Mouse (Mus musculus): ENCODE data around the gene Rpe65.

Rpe65 gene

DNA sequence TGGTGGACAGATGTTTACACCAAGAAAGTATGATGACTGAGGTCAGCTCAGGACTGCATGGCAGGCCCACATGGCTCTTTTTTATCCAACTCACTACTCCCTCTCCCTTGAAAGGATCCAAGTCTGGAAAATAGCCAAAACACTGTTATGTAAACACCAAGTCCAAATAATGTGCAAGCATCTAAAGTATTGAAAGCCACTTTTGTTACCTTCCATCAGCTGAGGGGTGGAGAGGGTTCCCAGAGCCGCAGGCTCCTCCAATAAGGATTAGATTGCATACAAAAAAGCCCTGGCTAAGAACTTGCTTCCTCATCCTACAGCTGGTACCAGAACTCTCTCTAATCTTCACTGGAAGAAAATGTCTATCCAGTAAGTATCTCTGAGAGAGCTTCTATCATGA lies at the start of gene Rpe65:
Gene Rpe65 (plus strand): TSS at position 301 of the 400 bp plus-strand sequence.
- DNase-seq, result no peak

DNA sequence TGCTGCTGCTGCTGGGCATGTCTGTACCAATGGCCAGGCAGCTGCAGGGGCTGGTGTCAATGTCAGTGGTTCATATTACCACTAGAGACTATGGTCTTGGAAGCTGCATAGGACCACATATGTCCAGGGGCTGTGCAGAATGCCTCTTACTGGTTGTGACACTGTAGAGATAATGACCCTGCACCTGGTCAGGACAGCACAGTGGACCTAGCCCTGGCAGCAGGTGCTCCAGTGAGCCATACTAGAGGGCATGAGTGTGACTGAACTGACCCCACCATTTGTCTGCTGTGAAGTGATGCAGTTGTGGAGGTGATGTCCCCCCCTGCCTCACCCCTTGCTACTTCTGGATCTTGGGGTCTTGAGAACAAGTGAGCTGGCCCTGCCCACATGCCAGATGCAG lies 48.8 kb upstream of the Rpe65 start:
- no peak for DNase-seq

GRCm38 (mm10) chr3:159614977-159615376 lies 16.0 kb downstream of the Rpe65 start:
- DNase-seq, result no peak

- no peak for DNase-seq
Observed at GRCm38 (mm10) chr3:159621026-159621425, 22.1 kb downstream of the Rpe65 start.

DNA sequence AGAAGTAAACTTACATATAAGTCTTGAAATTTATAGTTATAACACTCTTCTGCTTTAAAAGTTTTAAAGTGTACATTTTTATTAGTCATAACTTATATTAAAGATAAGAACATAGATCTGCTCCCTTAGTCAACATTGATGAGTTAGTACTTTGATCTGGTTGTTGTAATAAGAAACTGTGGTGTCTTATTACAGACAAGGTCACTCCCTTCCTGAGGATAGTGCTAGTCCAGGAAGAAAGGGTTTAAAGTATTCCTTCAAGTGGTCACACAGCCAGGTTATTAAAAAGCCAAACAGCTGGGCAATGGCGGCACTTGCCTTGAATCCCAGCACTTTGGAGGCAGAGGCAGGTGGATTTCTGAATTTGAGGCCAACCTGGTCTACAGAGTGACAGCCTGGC lies 25.0 kb downstream of the Rpe65 start:
- DNase-seq, result no peak

GRCm38 (mm10) chr3:159660741-159661140 lies 61.8 kb downstream of the Rpe65 start:
- DNase-seq, result no peak

- DNase-seq, result no peak
Observed at GRCm38 (mm10) chr3:159663333-159663732, 64.4 kb downstream of the Rpe65 start.
